Mouse (Mus musculus) C2C12 (cell line): ENCODE data around the gene Dgcr2. TPM values are rescaled to one million over a fixed set of nuclear protein-coding genes. Genes with fewer than 3 reads are reported as not detected.

Experiments
- H3K27me3 ChIP-seq: one replicate; pipeline ENCODE4 v1.6.1; 2011; ENCODE audit not compliant: control insufficient read depth, insufficient read depth, insufficient read length
- H3K36me3 ChIP-seq: one replicate; pipeline ENCODE4 v1.6.1; 2011; ENCODE audit not compliant: control insufficient read depth, insufficient read depth
- H3K4me3 ChIP-seq: one replicate; pipeline ENCODE4 v1.5.1; 2011; ENCODE audit warnings: mild to moderate bottlenecking, control low read depth; ENCODE audit not compliant: poor library complexity, insufficient read depth, severe bottlenecking
- H3K79me2 ChIP-seq: one replicate; pipeline ENCODE4 v1.6.1; 2011; ENCODE audit not compliant: control insufficient read depth, insufficient read depth
- H3K79me3 ChIP-seq: one replicate; pipeline ENCODE4 v1.6.1; 2011; ENCODE audit warnings: low read depth, control low read depth
- H3ac ChIP-seq: one replicate; pipeline ENCODE3; 2011; ENCODE audit warnings: low read depth; ENCODE audit not compliant: control insufficient read depth, insufficient read length
- CEBPB ChIP-seq: IDR thresholded peaks from one replicate; pipeline ENCODE4 v1.6.1; 2011; ENCODE audit warnings: low read depth, mild to moderate bottlenecking, control low read depth, moderate library complexity
- CTCF ChIP-seq: IDR thresholded peaks from one replicate; pipeline ENCODE4 v1.5.1; 2011; ENCODE audit not compliant: control insufficient read depth, insufficient read depth, insufficient read length
- FOSL1 ChIP-seq: IDR thresholded peaks from one replicate; pipeline ENCODE4 v1.8.0; 2011; ENCODE audit warnings: mild to moderate bottlenecking, low read length; ENCODE audit not compliant: poor library complexity, insufficient read depth, severe bottlenecking
- MAX ChIP-seq: IDR thresholded peaks from one replicate; pipeline ENCODE4 v1.6.1; 2011; ENCODE audit warnings: mild to moderate bottlenecking, control low read depth
- MYOD1 ChIP-seq: IDR thresholded peaks from one replicate; pipeline ENCODE4 v1.6.1; 2011; ENCODE audit warnings: low read depth; ENCODE audit not compliant: control insufficient read depth, insufficient read length
- MYOG ChIP-seq: IDR thresholded peaks from one replicate; pipeline ENCODE4 v1.6.1; 2011; ENCODE audit not compliant: control insufficient read depth, insufficient read length; ENCODE audit errors: extremely low read depth
- USF1 ChIP-seq: IDR thresholded peaks from one replicate; pipeline ENCODE4 v1.6.1; 2011; ENCODE audit warnings: low read depth, mild to moderate bottlenecking, control low read depth, moderate library complexity
- polyA plus RNA-seq: library from polyadenylated mRNA; unstranded; fragments of >200 nt; fragmentation: generic; extraction: Trizol; gene quantifications from one replicate; pipeline ENCODE4 v1.2.1, GENCODE M21; 2012; ENCODE audit warnings: missing spikeins

The Dgcr2 gene
- polyA plus RNA-seq, 1 experiment = 41.9 TPM

- Histone ChIP-seq H3K27me3 (no peaks in the 10 kb centered on the region), H3K4me3 (peak overlapping the region; percentile 68), H3ac (peak overlapping the region; percentile 78), H3K79me2 (peaks cover 54% of the 10 kb centered on the region), H3K79me3 (peaks cover 43% of the 10 kb centered on the region), H3K36me3 (peaks cover 21% of the 10 kb centered on the region)
- TF ChIP-seq MYOD1 = no peak
- no peak for TF ChIP-seq CTCF
- no peak for TF ChIP-seq MAX
- TF ChIP-seq FOSL1 = no peak
- TF ChIP-seq MYOG = no peak
- no peak for TF ChIP-seq CEBPB
Measured at GRCm38 (mm10) chr16:17797812-17798311, 100.5 kb downstream of the Dgcr2 start.

- peak within 1 kb of the TSS; percentile 68 for H3K4me3 ChIP-seq
- H3K36me3 ChIP-seq = peaks cover 19% of the 10 kb centered on the region
- no peaks in the 10 kb centered on the region for H3K27me3 ChIP-seq
- H3K79me3 ChIP-seq = peaks cover 36% of the 10 kb centered on the region
- peak within 1 kb of the TSS; percentile 78 for H3ac ChIP-seq
- TF ChIP-seq MAX (no peak), USF1 (no peak), CEBPB (no peak), MYOD1 (no peak), CTCF (no peak), FOSL1 (no peak), MYOG (no peak)
- peaks cover 47% of the 10 kb centered on the region for H3K79me2 ChIP-seq
Measured at GRCm38 (mm10) chr16:17796971-17797811, 101.2 kb downstream of the Dgcr2 start, which contains the start of gene Scarf2. TSS of gene Scarf2 (plus strand) at chr16:17797282.

- Histone ChIP-seq H3K4me3 (peak overlapping the region; percentile 6), H3K36me3 (peaks cover 14% of the 10 kb centered on the region), H3K79me2 (peaks cover 40% of the 10 kb centered on the region), H3ac (no peak overlapping the region), H3K27me3 (no peaks in the 10 kb centered on the region), H3K79me3 (peaks cover 29% of the 10 kb centered on the region)
- no peak for TF ChIP-seq FOSL1
Measured at GRCm38 (mm10) chr16:17796519-17796918, 101.8 kb downstream of the Dgcr2 start.

- TF ChIP-seq CTCF = no peak
- no peak for TF ChIP-seq FOSL1
- TF ChIP-seq MYOG = no peak
- Histone ChIP-seq H3ac (no peak overlapping the region), H3K27me3 (no peaks in the 10 kb centered on the region), H3K36me3 (peaks cover 7% of the 10 kb centered on the region), H3K79me2 (peaks cover 32% of the 10 kb centered on the region), H3K79me3 (peaks cover 21% of the 10 kb centered on the region), H3K4me3 (no peak overlapping the region)
Measured at GRCm38 (mm10) chr16:17795643-17796042, 102.7 kb downstream of the Dgcr2 start.

GRCm38 (mm10) chr16:17794047-17794446 is 104.3 kb downstream of the Dgcr2 start:
- Histone ChIP-seq H3ac (no peak overlapping the region), H3K79me2 (peaks cover 16% of the 10 kb centered on the region), H3K4me3 (no peak overlapping the region), H3K27me3 (no peaks in the 10 kb centered on the region), H3K36me3 (peaks cover 13% of the 10 kb centered on the region), H3K79me3 (peaks cover 7% of the 10 kb centered on the region)
- no peak for TF ChIP-seq USF1
- TF ChIP-seq CEBPB = no peak
- TF ChIP-seq MYOG = no peak
- no peak for TF ChIP-seq CTCF
- TF ChIP-seq MAX = no peak
- no peak for TF ChIP-seq FOSL1

- TF ChIP-seq CEBPB (no peak), CTCF (no peak), MAX (no peak), FOSL1 (no peak), MYOG (no peak), USF1 (no peak), MYOD1 (no peak)
- Histone ChIP-seq H3K36me3 (peaks cover 16% of the 10 kb centered on the region), H3K4me3 (no peak overlapping the region), H3K27me3 (no peaks in the 10 kb centered on the region), H3K79me2 (peaks cover 3% of the 10 kb centered on the region), H3K79me3 (peaks cover under 1% of the 10 kb centered on the region), H3ac (no peak overlapping the region)
Measured at GRCm38 (mm10) chr16:17792728-17793127, 105.6 kb downstream of the Dgcr2 start.

Other genes starting within 250 kb of the Dgcr2 start
- 45.9 TPM for gene Med15, start 165.7 kb downstream of the Dgcr2 start, polyA plus RNA-seq
- 83.6 TPM for gene Klhl22, start 138.9 kb downstream of the Dgcr2 start, polyA plus RNA-seq
- gene Scarf2, start 101.3 kb downstream of the Dgcr2 start, polyA plus RNA-seq = 38.5 TPM
- gene B830017H08Rik, start 65.4 kb downstream of the Dgcr2 start, polyA plus RNA-seq = not detected
- 0.66 TPM for gene Car15, start 60.2 kb downstream of the Dgcr2 start, polyA plus RNA-seq
- 0.06 TPM for gene Gm20518, start 6.9 kb downstream of the Dgcr2 start, polyA plus RNA-seq
- 0.05 TPM for gene Tssk1, start 4.3 kb downstream of the Dgcr2 start, polyA plus RNA-seq
- gene Tssk2, start 75 bp upstream of the Dgcr2 start, polyA plus RNA-seq = 0.05 TPM
- gene Ess2, start 12.8 kb upstream of the Dgcr2 start, polyA plus RNA-seq = 21.2 TPM
- gene Gsc2, start 16.5 kb upstream of the Dgcr2 start, polyA plus RNA-seq = not detected
- 57.3 TPM for gene Slc25a1, start 29.7 kb upstream of the Dgcr2 start, polyA plus RNA-seq
- gene Vpreb2, start 81.9 kb upstream of the Dgcr2 start, polyA plus RNA-seq = not detected
- 71.1 TPM for gene Dgcr6, start 154.3 kb upstream of the Dgcr2 start, polyA plus RNA-seq
- gene Prodh, start 191.6 kb upstream of the Dgcr2 start, polyA plus RNA-seq = 7.3 TPM
- gene Rtn4r, start 229.1 kb upstream of the Dgcr2 start, polyA plus RNA-seq = 0.11 TPM